Mouse (Mus musculus) embryo, embryonic 9.5 days (tissue): ENCODE results near the gene Sphk1.
"Not testable (repeated sequence)": the region's sequence is repeated elsewhere in the genome, so short reads cannot be mapped to it uniquely, and the experiment has no call there.

Experiments used
- DNase-seq: peaks from one replicate; pipeline ENCODE4 v3.0.0-alpha.2; 2017; ENCODE audit errors: extremely low spot score

Gene Sphk1

DNA sequence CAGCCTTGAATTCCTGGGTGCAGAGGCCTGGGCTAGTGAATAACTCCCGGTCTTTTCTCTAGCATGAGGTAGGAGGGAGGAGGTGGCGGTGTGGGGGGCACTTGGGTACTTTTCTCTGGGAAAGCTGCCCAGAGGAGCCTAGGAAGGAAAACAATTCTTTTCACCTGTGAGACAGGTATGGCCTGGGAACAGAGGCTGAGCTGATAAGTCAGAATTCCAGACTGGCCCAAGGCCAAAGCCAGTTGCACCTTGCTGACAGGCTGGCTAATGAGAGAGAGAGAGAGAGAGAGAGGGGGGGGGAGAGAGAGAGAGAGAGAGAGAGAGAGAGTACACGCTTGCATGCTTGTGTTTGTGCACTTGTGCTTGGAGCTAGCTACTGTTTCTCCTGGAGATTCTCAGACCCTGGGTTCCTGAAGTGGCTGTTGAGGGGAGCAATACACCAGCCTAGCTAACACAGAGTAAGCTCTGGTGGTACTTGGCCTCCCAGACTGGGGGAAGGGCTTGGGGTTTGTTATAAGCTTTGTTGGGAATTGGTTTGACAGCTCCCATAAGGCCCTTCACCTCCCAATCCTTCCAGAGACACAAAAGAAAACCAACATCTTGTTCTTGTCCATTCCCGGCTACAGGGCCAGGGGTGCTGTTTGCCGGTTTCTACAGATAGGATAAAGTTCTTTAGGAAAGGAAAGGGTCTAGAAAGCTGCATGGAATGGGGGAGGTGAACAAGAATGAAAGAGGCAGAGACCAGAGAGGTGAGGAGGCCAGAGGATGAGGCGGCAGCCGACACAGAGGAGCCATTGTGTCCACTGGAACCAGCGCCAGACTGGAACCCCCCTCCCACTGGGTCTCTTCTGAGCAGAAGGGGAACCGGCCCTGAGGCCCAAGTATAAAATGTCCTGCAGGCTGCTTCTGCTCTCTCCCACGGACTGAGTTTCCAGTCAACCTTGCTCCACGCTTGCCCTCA lies at the start of gene Sphk1:
Gene Sphk1, plus strand, starts transcription at position 739 of the 961 bp plus-strand sequence.
- DNase-seq, result peak; percentile 51

DNA sequence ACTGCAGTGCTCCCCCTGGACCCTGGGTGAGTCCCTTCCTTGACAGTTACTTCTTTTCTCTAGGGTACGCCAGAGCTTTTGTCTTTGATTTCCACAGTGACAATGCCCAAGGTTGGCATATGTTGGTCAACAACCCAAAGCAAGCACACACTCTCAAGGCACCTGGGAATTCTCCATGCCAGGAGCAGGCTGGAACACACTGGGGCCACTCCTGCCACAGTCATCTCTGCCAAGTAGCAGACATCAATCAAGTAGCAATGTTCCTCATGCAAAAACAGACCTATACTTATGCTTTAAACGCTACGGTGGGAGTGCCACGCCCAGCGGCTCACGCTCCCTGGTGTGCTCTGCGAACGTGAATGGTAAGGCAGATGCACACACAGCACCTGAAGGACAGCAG lies 49.8 kb upstream of the Sphk1 start:
- no peak for DNase-seq

DNA sequence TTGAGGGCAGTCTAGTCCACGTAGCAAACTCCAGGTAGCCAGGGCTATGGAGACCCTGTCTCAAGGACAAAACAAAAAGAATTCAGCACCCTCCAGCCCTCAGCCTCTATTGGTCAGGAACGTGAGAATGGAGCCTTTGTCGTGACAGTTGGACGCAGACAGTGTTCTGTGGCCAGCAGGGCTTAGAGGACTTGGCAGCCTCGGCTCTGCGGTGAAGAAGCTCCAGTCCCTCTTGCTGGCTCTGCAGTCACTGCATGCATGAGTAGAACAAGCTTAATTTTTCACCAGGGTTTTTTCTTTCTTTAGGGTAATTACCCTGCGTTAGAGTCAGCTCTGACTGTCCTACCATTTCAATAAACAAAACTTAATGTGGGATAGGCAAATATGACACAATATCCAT lies 48.9 kb upstream of the Sphk1 start:
- DNase-seq, result no peak

DNA sequence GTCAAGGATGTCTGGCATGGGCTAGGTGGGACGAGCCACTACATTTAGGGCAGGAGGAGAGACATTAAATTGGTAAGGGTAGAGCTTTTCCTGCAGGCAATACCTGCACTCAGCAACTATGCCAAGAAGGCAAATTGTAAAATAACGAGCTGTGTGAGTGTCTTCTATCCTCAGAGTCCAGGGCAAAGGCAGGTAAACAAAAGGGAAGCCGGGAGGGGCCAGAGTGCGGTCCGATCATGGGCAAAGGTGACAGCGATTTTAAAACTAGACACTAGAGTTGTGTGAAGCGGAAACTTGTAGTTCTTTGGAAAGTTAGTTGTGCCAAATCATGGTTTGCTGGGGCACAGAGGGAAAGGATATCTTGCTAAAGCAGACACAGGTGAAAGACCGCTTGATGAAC lies 46.5 kb upstream of the Sphk1 start:
- no peak for DNase-seq

DNA sequence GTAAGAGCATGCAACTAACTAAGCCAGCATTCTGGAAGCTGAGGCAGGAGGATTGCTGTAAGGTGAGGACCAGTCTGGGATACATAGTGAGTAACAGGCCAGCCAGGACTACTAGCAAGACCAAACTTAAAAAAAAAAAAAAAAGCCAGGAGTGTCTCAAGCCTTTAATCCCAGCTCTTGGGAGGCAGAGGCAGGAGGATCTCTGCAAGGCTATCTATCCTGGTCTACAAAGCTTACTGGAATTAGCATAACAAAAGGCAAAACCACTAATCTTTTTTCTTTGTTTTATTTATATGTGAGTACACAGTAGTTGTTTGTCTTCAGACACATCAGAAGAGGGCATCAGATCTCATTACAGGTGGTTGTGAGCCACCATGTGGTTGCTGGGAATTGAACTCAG lies 42.5 kb upstream of the Sphk1 start:
- no peak for DNase-seq

DNA sequence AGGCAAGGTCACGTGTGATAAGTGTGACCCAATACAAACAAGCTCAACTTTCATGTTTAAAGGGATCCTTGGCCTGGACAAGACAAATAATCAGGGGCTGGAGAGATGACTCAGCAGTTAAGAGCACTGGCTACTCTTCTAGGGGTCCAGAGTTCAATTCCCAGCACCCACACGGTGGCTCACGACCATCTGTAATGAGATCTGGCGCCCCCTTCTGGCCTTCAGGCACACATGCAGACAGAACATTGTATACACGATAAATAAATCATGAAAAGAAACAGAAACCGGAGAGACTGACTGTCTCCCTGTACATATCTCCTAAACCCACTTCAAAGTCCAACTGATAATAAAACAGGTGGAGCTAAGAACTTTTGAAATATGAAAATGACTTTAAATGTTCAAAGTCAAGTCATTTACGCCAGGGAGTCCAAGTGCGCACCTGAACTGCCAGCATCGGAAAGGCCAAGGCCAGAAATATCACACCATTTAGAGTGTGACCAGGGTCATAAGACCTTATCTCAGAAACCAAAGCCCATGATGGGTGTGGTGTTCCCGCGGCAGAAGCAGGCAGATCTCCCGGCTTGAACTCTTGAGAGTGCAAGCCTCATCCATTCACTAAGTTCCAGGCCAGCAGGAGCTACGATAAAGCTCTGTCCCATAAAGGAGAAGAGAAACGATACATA lies 41.9 kb upstream of the Sphk1 start:
- DNase-seq, result no peak

DNA sequence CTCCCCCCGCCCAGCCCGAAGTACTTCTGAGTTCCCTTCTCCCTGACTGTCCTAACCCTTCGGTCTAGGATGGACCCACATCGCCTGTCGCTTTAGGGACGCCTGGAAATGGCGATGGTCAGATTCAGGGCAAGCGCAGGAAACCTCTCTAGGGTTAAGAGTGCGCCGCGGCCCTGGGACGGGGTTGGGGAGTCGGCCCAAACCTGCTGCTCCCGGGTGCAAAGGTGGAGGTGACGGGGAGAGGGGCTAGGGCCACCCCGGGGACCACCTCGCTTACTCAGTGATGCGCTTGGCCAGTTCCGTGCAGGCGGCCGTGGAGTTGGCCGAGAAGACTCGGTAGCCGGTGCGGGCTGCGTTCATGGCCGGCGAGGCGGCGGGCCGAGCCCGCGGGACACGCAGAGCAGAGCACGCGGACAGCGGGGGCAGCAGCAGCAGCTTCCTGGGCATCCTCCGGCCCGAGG lies 40.9 kb upstream of the Sphk1 start:
- peak; percentile 78 for DNase-seq

DNA sequence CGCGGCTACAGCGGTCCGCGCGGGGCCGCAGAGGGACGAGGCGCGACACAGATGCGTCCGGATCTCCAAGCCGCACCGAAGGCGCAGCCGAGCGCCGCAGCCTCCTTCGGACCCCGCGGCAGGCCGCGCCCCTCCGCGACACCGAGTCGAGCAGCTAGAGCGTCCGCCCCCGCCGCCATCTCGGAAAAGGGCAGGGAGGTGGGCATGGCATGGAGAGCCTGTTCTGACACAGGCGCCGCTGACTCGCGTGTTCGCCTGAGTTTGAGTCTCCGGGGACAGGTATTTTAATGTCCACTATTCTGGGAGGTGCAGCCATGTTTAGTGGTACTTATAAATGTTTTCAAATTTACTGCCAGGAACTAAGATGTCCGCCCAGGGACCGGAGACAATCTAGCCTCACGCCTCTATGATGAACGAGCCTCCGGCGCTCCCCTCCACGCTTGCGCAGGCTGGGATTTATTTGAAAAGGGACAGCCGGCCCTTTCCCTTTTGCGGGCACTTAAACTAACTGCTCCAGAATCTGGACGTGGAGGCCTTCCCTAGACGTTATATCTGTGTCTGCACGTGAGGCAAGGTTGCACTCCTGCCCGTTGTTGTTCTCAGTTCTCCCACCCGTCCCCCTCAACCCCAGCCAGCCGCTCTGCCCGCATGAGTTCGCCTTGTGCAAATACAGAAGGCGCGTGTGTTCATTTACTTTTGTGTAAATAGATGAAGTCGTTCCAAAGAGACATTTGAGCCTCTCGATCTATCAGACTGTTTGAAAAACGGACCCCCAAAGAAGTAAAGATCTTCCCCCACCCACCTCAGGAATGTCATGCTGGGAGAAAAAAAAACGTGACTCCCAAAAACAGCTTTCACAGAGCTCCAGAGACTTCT lies 40.3 kb upstream of the Sphk1 start:
- DNase-seq, result peak; percentile 95

DNA sequence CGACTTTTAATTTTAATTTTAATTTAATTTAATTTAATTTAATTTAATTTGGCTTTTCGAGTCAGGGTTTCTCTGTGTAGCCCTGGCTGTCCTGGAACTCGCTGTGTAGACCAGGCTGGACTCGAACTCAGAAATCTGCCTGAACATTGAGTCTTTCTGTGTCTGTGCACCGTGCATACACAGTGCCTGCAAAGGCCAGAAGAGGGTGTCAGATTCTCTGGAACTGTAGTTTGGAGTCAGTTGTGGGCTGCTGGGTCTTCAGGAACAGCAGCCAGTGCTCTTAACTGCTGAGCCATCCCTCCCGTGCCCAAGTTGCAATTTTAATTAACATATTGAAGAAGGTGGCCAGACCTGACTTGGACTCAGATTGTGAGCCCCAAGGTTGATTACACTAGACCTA lies 39.4 kb upstream of the Sphk1 start:
- DNase-seq, result no peak

DNA sequence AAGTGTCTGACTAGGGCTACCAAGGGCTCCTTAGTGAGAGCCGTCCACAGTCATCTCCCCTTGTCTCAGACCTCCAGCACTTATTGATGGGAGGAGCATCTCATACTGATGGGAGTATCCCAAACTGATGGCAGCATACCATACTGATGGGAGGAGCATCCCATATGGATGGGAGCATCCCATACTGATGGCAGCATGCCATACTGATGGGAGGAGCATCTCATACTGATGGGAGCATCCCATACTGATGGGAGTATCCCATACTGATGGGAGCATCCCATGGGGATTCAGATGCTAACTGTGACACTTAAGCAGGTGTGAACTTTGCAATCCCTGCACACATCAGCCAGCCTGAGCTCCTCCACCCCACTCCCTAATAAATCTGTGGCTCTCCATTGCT lies 38.2 kb upstream of the Sphk1 start:
- not testable (repeated sequence) for DNase-seq

DNA sequence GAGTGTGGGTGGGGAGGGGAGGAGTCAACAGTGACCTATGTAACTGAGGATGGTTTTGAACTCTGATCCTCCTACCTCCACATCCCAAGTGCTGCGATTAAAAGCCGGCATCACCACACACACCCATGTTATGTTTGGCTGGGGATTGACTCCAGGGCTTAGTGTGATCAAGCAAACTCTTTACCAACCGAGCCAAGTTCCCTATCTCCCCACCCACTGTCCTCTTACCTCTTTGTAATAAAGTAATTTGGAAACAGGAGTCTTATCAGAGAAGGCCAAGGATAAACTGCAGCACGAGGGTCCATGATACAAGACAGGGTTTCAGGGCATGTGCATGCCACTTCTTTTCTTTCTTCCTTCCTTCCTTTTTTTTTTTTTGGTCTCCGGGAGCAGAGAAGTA lies 37.5 kb upstream of the Sphk1 start:
- DNase-seq, result no peak

DNA sequence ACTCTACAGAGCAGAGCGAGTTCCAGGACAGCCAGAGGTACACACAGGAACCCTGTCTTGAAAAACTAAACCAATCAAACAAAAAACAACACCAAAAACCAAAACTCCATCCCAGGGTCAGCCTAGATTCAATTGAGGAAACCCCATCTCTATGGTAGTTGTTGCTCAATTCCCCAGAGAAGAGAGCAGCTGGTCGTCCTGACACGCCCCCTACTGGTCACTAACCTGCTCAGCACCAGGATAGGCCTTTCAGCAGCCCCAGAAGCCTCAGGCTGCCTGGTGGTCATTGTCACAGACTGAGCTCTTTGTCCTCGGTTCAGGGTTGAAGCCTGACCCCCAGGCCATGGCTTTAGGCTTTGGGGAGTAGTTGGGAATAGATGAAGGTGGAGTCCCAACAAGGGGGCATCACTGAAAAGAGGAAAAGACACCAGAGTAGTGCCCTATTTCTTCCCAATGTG lies 36.9 kb upstream of the Sphk1 start, which contains the start of gene Prpsap1:
Gene Prpsap1, minus strand, starts transcription at position 408 of the 458 bp plus-strand sequence.
- DNase-seq, result peak; percentile 67

DNA sequence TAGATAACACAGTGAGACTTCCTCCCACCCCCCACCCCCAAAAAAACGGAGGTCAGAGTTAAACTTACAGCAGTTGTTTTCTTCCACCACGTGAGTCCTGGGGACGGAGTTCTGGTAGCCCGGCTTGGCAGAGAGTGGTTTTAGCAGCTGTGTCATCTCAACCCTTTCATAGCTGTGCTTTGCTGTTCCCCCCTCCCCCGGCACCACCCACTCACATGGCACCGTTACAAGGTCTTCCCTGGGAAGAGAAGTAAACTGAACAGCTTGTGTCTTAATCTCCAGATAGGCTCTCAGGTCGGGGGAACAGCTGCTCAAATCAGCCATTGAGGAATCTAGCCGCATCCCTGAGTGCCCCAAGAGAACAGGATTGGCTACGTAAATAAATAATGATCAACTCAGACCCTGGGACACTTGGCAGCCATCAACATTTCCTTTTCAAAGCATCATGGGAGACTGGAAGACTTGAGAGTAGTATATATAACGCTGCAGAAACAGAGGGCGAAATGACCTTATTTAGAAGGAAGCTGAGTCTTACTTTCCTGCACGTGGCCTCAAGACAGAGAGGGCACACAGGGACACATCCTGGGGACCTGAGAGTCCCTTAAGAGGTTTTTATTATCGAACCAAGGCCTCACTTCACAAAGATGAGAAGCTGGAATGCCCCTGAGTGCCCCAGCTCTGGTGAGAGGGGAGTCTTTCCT lies 36.1 kb upstream of the Sphk1 start:
- DNase-seq, result no peak

DNA sequence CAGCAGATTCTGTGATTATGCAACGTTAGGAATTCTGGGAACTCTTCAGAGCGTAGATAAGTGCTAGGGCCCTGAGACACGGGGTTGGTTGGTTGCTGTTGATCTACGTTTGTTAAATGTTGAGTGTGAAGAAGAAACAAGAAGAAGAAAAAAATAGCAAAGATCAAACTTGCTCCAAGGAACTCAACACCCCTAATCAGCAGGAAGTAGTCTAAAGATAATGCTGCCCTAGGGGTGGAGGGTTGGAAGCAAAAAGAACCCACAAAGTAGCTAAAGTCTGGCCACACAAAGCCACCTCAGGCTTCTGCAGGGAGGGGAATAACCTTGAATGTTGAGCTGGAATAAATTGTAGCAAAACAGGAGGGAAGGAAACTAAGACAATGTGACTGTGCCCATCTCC lies 33.4 kb upstream of the Sphk1 start:
- DNase-seq, result no peak

DNA sequence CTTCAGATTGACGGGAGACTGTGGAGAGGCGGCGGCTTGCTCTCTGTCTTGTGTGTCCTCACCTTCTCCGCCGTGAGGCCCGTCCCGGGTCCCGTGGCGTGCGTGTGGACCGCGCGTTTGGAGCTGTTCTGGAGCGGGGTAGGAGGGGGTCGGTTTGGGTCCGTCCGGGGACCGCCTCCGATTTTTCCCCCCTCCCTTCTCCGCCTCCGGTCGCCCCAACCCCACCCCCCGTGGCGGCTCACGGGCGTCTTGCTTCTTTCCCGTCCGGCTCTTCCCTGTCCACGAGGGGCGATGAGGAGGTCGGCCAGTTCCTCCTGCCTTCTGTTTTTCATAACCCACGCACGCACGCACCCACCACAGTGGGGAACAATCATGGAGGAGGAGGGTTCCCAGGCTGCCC lies 32.1 kb upstream of the Sphk1 start:
- no peak for DNase-seq

DNA sequence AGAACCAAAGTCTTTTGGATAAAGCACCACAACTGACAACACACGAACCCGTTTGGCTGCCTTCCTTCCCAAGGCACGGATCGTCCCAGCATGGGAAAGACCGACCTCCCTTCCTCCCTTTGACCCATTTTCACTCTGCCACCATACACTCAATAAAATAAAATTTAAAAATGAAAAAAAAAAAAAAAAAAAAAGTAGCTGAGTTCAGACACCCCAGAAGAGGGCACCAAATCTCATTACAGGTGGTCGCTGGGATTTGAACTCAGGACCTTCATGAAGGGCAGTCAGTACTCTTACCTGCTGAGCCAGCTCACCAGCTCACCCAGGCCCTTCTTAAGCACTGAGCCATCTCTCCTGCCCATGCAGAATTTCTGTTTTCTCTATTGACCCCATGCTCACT lies 31.7 kb upstream of the Sphk1 start:
- DNase-seq, result no peak

DNA sequence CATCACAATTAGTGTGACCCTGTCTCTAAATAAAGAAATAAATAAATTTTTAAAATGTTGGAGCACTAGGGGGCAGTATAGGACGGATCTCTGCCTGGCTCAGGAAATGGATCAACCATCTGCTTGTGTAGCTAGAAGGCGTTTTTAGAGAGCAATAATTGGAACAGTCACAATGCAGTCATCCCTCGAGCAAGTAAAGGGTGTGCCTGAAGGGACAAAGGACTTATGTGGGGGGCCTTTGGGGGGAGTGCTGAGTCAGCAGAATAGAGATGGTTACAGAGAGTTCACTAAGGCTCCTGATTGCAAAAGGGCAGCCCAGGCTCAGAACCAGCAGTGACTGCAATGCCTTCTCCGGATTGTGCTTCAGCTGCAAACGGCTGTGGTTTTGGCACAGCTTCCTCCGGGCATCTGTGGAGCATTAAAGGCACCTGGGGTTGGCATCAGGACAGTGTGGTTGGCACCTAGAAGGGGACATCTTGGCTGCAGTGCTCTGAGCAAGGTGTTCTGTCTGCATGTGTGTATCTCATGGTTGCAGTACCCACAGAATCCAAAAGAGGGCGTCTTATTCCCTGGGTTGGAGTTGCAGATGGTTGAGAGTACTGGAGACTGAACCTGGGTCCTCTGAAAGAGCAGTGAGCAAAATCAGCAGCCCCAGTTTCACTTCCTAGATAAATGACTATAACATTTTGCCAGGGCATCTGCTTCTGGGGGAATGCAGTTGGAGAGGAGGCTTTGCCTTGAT lies 29.5 kb upstream of the Sphk1 start:
- DNase-seq, result peak; percentile 58

DNA sequence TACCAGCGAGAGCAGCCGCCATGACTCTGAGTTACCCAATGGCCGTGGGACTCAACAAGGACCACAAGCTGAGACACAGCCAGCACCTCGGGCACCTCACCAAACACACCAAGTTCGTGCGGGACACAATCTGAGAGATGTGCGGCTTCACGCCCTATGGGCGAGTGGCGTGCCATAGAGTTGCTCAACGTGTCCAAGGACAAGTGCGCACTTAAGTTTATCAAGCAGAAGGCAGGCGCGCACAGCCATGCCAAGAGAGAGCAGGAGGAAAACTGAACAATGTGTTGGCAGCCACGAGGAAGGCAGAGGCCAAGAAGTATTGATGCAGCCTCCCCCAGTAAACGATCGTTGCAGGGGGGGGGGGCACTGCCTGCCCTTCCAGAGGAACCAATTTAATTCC lies 26.2 kb upstream of the Sphk1 start:
- DNase-seq, result no peak

DNA sequence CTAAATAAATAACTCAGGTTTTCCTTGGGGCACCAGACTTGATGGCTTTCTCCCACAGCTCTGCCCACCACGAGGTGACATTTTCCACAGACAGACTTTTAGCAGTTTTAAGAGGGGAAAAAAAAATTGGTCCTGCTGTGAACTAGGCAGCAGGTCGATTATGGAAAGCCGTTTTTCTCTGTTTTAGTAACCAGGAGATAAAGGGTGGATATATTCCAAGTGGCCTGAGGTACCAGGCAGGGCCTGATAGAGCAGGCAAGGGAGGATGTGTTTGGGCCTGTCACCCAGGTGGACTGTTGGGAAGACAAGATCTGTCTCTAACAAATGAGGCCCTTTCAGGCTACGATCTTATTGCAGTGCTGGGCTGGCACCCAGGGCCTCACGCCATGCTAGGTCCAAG lies 25.2 kb upstream of the Sphk1 start:
- DNase-seq, result no peak

DNA sequence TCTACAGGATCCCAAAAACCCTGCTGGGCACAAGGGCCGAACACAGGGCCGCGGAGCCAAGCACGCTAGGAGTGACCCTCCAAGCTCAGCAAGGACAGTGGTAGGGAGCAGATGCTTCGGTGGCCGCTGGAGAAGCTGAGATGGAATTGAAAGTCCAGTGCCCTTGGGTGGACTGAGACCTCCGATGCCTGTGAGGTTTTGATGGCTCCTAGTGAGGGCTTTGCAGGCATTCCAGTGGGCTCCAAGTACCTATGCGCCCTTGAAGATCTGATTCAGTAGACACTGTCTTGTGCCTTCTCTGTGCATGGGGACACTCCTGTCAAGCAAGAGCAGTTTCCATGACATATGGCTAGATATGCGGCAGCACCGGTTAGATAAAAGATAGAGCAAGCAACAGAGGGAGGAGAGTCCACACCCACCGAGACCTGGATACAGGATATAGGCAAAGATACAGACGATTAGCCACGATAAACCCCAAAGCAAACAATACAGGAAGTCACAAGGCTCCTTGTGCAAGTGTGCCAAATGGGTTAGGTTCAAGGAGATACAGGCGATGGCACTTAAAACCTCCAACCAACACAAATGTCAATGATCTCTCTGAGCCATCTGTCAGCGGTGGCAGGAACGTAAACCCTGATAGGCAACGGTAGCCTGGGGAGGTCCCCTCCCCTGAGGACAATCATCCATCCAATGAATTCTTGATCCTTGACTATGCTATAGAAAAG lies 24.4 kb upstream of the Sphk1 start:
- no peak for DNase-seq
